Mouse (Mus musculus): ENCODE data around the gene Srsf2. TPM values are rescaled to one million over a fixed set of nuclear protein-coding genes. Genes with fewer than 3 reads are reported as not detected.
A peak's percentile ranks its signal among the peaks of the same experiment; 100 is the strongest.

Srsf2 gene
- total RNA-seq, 2 experiments from 2014 or later: 150 to 158 TPM

GRCm38 (mm10) chr11:116843261-116844233 lies 9.3 kb downstream of the Srsf2 start, which contains the start of the genes Mettl23 and Jmjd6:
Gene Mettl23, plus strand, starts transcription at chr11:116843278.
Gene Jmjd6, minus strand, starts transcription at chr11:116843449.
- peak within 1 kb of the TSS; percentile 92 for H3K27ac ChIP-seq
- H3K4me3 ChIP-seq: peak within 1 kb of the TSS; percentile 78
- peak; percentile 95 to 98 for DNase-seq (ENCODE audit: extremely low spot score in 1 of 2, low spot score in 2 of 2)
- TF ChIP-seq CTCF (IDR thresholded peaks at IDR 0.05): no peak
- intact Hi-C loops (cut with DNase I): loop anchor here (1.0 kb wide), 1 partner anchor 10 kb away; the partner anchor contains the start of gene Srsf2

GRCm38 (mm10) chr11:116842531-116843260 lies 10.2 kb downstream of the Srsf2 start:
- peak overlapping the region; percentile 92 for H3K27ac ChIP-seq
- peak overlapping the region; percentile 78 for H3K4me3 ChIP-seq
- TF ChIP-seq CTCF (IDR thresholded peaks at IDR 0.05): no peak; the same call in 1 of the 2 replicates
- intact Hi-C loops (cut with DNase I): loop anchor here (1.0 kb wide), 1 partner anchor 11 kb away; the partner anchor contains the start of gene Srsf2
- peak; percentile 69 to 76 for DNase-seq (ENCODE audit: extremely low spot score in 1 of 2, low spot score in 2 of 2)

- Histone ChIP-seq H3K4me3 (no peak overlapping the region), H3K27ac (no peak overlapping the region)
- DNase-seq (ENCODE audit: extremely low spot score in 1 of 2, low spot score in 2 of 2): no peak
- no peak; the same call in 1 of the 2 replicates for TF ChIP-seq CTCF (IDR thresholded peaks at IDR 0.05)
- intact Hi-C loops (cut with DNase I): no loop called here
Measured at GRCm38 (mm10) chr11:116840748-116841147, 12.1 kb downstream of the Srsf2 start.

- TF ChIP-seq CTCF (IDR thresholded peaks at IDR 0.05): no peak
- DNase-seq (ENCODE audit: extremely low spot score in 1 of 2, low spot score in 2 of 2): no peak
- Histone ChIP-seq H3K4me3 (no peak overlapping the region), H3K27ac (no peak overlapping the region)
- intact Hi-C loops (cut with DNase I): no loop called here
Measured at GRCm38 (mm10) chr11:116839601-116840000, 13.3 kb downstream of the Srsf2 start.

- Histone ChIP-seq H3K27ac (no peak overlapping the region), H3K4me3 (no peak overlapping the region)
- TF ChIP-seq CTCF (IDR thresholded peaks at IDR 0.05): no peak
- DNase-seq (ENCODE audit: extremely low spot score in 1 of 2, low spot score in 2 of 2): no peak
- intact Hi-C loops (cut with DNase I): no loop called here
Measured at GRCm38 (mm10) chr11:116838936-116839335, 14.0 kb downstream of the Srsf2 start.

- Histone ChIP-seq H3K4me3 (no peak overlapping the region), H3K27ac (no peak overlapping the region)
- no peak for DNase-seq (ENCODE audit: extremely low spot score in 1 of 2, low spot score in 2 of 2)
- intact Hi-C loops (cut with DNase I): no loop called here
- TF ChIP-seq CTCF (IDR thresholded peaks at IDR 0.05): no peak
Measured at GRCm38 (mm10) chr11:116837441-116837840, 15.5 kb downstream of the Srsf2 start.

- Histone ChIP-seq H3K4me3 (no peak overlapping the region), H3K27ac (no peak overlapping the region)
- no peak for DNase-seq (ENCODE audit: extremely low spot score in 1 of 2, low spot score in 2 of 2)
- intact Hi-C loops (cut with DNase I): no loop called here
- TF ChIP-seq CTCF (IDR thresholded peaks at IDR 0.05): no peak
Measured at GRCm38 (mm10) chr11:116836283-116836682, 16.6 kb downstream of the Srsf2 start.

- no peak overlapping the region for H3K4me3 ChIP-seq
Measured at GRCm38 (mm10) chr11:116834954-116835353, 17.9 kb downstream of the Srsf2 start.

GRCm38 (mm10) chr11:116832172-116832685 lies 20.7 kb downstream of the Srsf2 start:
- no peak overlapping the region for H3K27ac ChIP-seq
- intact Hi-C loops (cut with DNase I): no loop called here

More at GRCm38 (mm10) chr11:116834954-116835353, 17.9 kb downstream of the Srsf2 start:
- no peak for TF ChIP-seq CTCF (IDR thresholded peaks at IDR 0.05)
- no peak for DNase-seq (ENCODE audit: extremely low spot score in 1 of 2, low spot score in 2 of 2)
- no peak overlapping the region for H3K27ac ChIP-seq
- intact Hi-C loops (cut with DNase I): no loop called here

GRCm38 (mm10) chr11:116827534-116828165 lies 25.2 kb downstream of the Srsf2 start, which contains the start of gene Mxra7:
Gene Mxra7, minus strand, starts transcription at chr11:116828046.
- peak; percentile 59 to 70 for DNase-seq (ENCODE audit: extremely low spot score in 1 of 2, low spot score in 2 of 2)
- intact Hi-C loops (cut with DNase I): no loop called here
- H3K27ac ChIP-seq: peak within 1 kb of the TSS; percentile 67

More at GRCm38 (mm10) chr11:116832172-116832685, 20.7 kb downstream of the Srsf2 start:
- no peak for TF ChIP-seq CTCF (IDR thresholded peaks at IDR 0.05)
- no peak for DNase-seq (ENCODE audit: extremely low spot score in 1 of 2, low spot score in 2 of 2)
- H3K4me3 ChIP-seq: no peak overlapping the region

More at GRCm38 (mm10) chr11:116827534-116828165, 25.2 kb downstream of the Srsf2 start, which contains the start of gene Mxra7:
- peak within 1 kb of the TSS; percentile 67 for H3K4me3 ChIP-seq
- TF ChIP-seq CTCF (IDR thresholded peaks at IDR 0.05): no peak
